Mouse (Mus musculus) liver, adult 2 months (tissue): Measurements from ENCODE around the gene Tpi1. TPM values are rescaled to one million over a fixed set of nuclear protein-coding genes. Genes with fewer than 3 reads are reported as not detected.
"Not testable (repeated sequence)": the region's sequence is repeated elsewhere in the genome, so short reads cannot be mapped to it uniquely, and the experiment has no call there.

Experiments
- DNase-seq: peaks from one replicate; pipeline ENCODE4 v3.0.0-alpha.2; 2011; ENCODE audit warnings: low read depth, low spot score; ENCODE audit errors: extremely low read depth
- H3K27ac ChIP-seq: fragments of 200-500 bp; replicated peaks from 2 replicates; pipeline ENCODE4 v1.5.1; 2012; ENCODE audit warnings: low read depth, mild to moderate bottlenecking, control low read depth, inconsistent platforms, low read length; ENCODE audit not compliant: insufficient read depth
- H3K27me3 ChIP-seq: fragments of 200-500 bp; 2 replicates; pipeline ENCODE4 v1.6.1; 2012; ENCODE audit warnings: mild to moderate bottlenecking, moderate library complexity, low read length, inconsistent platforms; ENCODE audit not compliant: control insufficient read depth, insufficient read depth
- H3K36me3 ChIP-seq: fragments of 200-500 bp; 2 replicates; pipeline ENCODE4 v1.6.1; 2012; ENCODE audit warnings: low read length, inconsistent platforms; ENCODE audit not compliant: control insufficient read depth, insufficient read depth
- H3K4me1 ChIP-seq: fragments of 200-500 bp; 2 replicates; pipeline ENCODE4 v1.6.1; 2011; ENCODE audit warnings: low read length; ENCODE audit not compliant: control insufficient read depth, insufficient read depth
- H3K4me3 ChIP-seq: fragments of 200-500 bp; 2 replicates; pipeline ENCODE4 v1.5.1; 2011; ENCODE audit warnings: low read depth, mild to moderate bottlenecking, control low read depth, low read length, moderate library complexity; ENCODE audit not compliant: insufficient read depth
- H3K79me2 ChIP-seq: fragments of 200-500 bp; 2 replicates; pipeline ENCODE4 v1.6.1; 2012; ENCODE audit warnings: inconsistent platforms, mild to moderate bottlenecking, low read length, moderate library complexity; ENCODE audit not compliant: control insufficient read depth, insufficient read depth
- H3K9ac ChIP-seq: fragments of 200-500 bp; 2 replicates; pipeline ENCODE4 v1.6.1; 2012; ENCODE audit warnings: low read depth, mild to moderate bottlenecking, control low read depth, inconsistent platforms, low read length
- CTCF ChIP-seq: fragments of 200-500 bp; IDR thresholded peaks from 2 replicates; pipeline ENCODE4 v1.5.1; 2011; ENCODE audit warnings: low read depth, low read length, control low read depth
- POLR2A ChIP-seq: fragments of 200-500 bp; IDR thresholded peaks from 2 replicates; pipeline ENCODE4 v1.6.1; 2011; ENCODE audit warnings: low read length, control low read depth; ENCODE audit not compliant: insufficient read depth; ENCODE audit errors: extremely low read depth
- WGBS: fragments of 180-500 bp; shearing (Covaris S2); methylation state at CpG from one replicate; pipeline ENCODE4 v1.1.7; 2018; 5-methylcytosine and 5-hydroxymethylcytosine counted together
- polyA plus RNA-seq: library from polyadenylated mRNA; depleted of rRNA; stranded (reverse); fragments of >200 nt; gene quantifications from 2 replicates; pipeline ENCODE4 v1.2.3, GENCODE M21; 2012
- total RNA-seq: library from RNA; depleted of rRNA; stranded (reverse); fragments of >200 nt; gene quantifications from 2 replicates; pipeline ENCODE4 v1.2.3, GENCODE M21; 2014

Gene Tpi1
- total and polyA plus RNA-seq, 2 experiments, result 422 to 491 TPM

- Histone ChIP-seq H3K4me1 (peaks cover 23% of the 10 kb centered on the region), H3K9ac (peak overlapping the region; percentile 79), H3K27ac (peak overlapping the region; percentile 78), H3K79me2 (no peaks in the 10 kb centered on the region), H3K4me3 (peak overlapping the region; percentile 80), H3K27me3 (no peaks in the 10 kb centered on the region), H3K36me3 (peaks cover 8% of the 10 kb centered on the region)
- peak; percentile 70 for DNase-seq
- WGBS, result 45% methylated on average over 24 of the region's 24 CpGs
- no peak for TF ChIP-seq CTCF
- no peak for TF ChIP-seq POLR2A
Measured at GRCm38 (mm10) chr6:124811701-124812560, 2.2 kb downstream of the Tpi1 start.

DNA sequence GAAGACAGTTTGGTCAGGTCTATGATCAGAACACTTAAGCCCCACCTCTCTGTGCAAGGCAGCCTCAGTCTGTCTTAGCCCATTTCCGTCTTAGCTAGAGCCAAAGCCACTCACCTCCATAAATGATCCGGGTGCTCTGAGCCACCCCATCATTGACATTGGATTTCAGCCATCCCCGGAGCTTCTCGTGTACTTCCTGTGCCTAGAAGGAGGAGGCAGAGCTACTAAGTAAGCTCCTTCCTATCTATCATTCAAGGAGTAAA lies 2.8 kb downstream of the Tpi1 start:
- Histone ChIP-seq H3K4me1 (peaks cover 25% of the 10 kb centered on the region), H3K27ac (no peak overlapping the region)
- 10% methylated on average over 4 of the region's 4 CpGs for WGBS

DNA sequence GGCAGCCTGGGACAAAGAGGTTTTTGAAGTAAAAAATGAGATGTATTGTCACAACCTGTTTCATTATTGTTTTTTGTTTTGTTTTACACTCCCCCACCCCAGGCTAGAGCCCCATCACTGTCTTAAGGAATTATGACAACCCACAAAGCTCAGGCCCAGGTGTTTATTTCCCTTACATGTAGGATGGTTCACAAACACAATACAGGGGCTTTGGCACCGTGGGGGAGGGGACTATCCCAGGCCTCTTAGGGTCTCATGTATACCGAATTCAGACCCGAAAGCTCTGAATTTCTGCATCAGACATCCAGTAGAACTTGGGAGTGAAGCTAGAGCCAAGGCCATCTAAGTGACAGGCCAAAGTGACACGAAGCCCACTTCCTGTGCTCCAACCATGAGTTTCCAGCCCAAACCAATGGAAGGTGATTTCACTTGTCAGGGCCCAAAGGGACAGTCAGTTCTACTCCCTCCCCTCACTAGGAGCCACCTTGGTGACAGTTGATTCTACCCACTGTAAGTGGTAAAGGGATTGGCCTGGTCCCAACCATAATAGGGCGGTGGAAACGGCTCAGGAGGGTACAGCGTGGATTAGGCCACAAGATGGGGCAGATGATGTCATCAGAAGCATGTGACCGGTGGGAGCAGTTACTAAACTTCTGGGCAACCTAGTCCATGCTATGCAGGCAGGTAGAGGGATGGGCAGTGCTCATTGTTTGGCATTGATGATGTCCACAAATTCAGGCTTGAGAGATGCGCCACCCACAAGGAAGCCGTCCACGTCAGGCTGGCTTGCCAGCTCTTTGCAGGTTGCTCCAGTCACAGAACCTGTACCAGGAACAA lies 3.3 kb downstream of the Tpi1 start:
- not testable (repeated sequence) for H3K36me3 ChIP-seq, H3K9ac ChIP-seq, DNase-seq, H3K4me3 ChIP-seq, H3K79me2 ChIP-seq, H3K27me3 ChIP-seq, H3K27ac ChIP-seq
- 76% methylated on average over 11 of the region's 11 CpGs for WGBS
- H3K4me1 ChIP-seq, result peaks cover 26% of the 10 kb centered on the region

More for the DNA sequence above, 2.8 kb downstream of the Tpi1 start:
- Histone ChIP-seq H3K36me3 (peaks cover 8% of the 10 kb centered on the region), H3K79me2 (no peaks in the 10 kb centered on the region), H3K27me3 (no peaks in the 10 kb centered on the region), H3K4me3 (no peak overlapping the region), H3K9ac (no peak overlapping the region)
- no peak for TF ChIP-seq CTCF
- TF ChIP-seq POLR2A, result no peak
- peak; percentile 33 for DNase-seq

- Histone ChIP-seq H3K27me3 (no peaks in the 10 kb centered on the region), H3K36me3 (peaks cover 8% of the 10 kb centered on the region), H3K4me1 (peaks cover 26% of the 10 kb centered on the region), H3K79me2 (no peaks in the 10 kb centered on the region), H3K9ac (peak overlapping the region; percentile 29), H3K4me3 (peak overlapping the region; percentile 87; the same call in 1 of the 2 replicates), H3K27ac (0 out of 2 replicates have a peak overlapping the region, but pooled peaks have one; percentile 0)
- WGBS, result 39% methylated on average over 14 of the region's 14 CpGs
- peak; percentile 38 for DNase-seq
- TF ChIP-seq POLR2A (no peak), CTCF (no peak)
Measured at GRCm38 (mm10) chr6:124809775-124810538, 4.1 kb downstream of the Tpi1 start.

GRCm38 (mm10) chr6:124809052-124809774 lies 4.9 kb downstream of the Tpi1 start:
- 0 out of 2 replicates have a peak, but pooled peaks have one; percentile 44 for TF ChIP-seq POLR2A
- TF ChIP-seq CTCF, result peak; percentile 87
- H3K27ac ChIP-seq, result peak overlapping the region; percentile 83
- under 1% methylated on average over 35 of the region's 35 CpGs for WGBS
- peaks cover 23% of the 10 kb centered on the region for H3K4me1 ChIP-seq
- peaks cover 8% of the 10 kb centered on the region for H3K36me3 ChIP-seq
- peak overlapping the region; percentile 87 for H3K4me3 ChIP-seq
- DNase-seq, result peak; percentile 63
- no peaks in the 10 kb centered on the region for H3K27me3 ChIP-seq
- no peaks in the 10 kb centered on the region for H3K79me2 ChIP-seq
- peak overlapping the region; percentile 84 for H3K9ac ChIP-seq
